Mouse (Mus musculus) liver, embryonic 11.5 days (tissue): ENCODE measurements around the gene Lyst. TPM values are rescaled to one million over a fixed set of nuclear protein-coding genes. Genes with fewer than 3 reads are reported as not detected.
A peak's percentile ranks its signal among the peaks of the same experiment; 100 is the strongest.

Experiments
- ATAC-seq: fragments of 200-750 bp; cut with Nextera tagmentation; replicated peaks from 2 replicates; pipeline ENCODE4 v1.8.0; 2017; ENCODE audit warnings: moderate number of reproducible peaks, mild to moderate bottlenecking, moderate TSS enrichment, moderate library complexity; ENCODE audit not compliant: low FRiP score
- DNase-seq: peaks from one replicate; pipeline ENCODE4 v3.0.0-alpha.2; 2017; ENCODE audit warnings: low spot score
- H3K27ac ChIP-seq: fragments of 300-500 bp; sonication (generic); 2 replicates; pipeline ENCODE4 v1.5.1; 2014; ENCODE audit warnings: mild to moderate bottlenecking, low read depth, low read length, control low read depth
- H3K27me3 ChIP-seq: fragments of 300-500 bp; sonication (generic); replicated peaks from 2 replicates; pipeline ENCODE4 v1.6.1; 2014; ENCODE audit warnings: low read length, mixed read lengths; ENCODE audit not compliant: control insufficient read depth, insufficient read depth
- H3K36me3 ChIP-seq: fragments of 300-500 bp; sonication (generic); 2 replicates; pipeline ENCODE4 v1.6.1; 2014; ENCODE audit warnings: mild to moderate bottlenecking, low read length, moderate library complexity, mixed read lengths; ENCODE audit not compliant: control insufficient read depth, insufficient read depth
- H3K4me1 ChIP-seq: fragments of 300-500 bp; sonication (generic); replicated peaks from 2 replicates; pipeline ENCODE4 v1.6.1; 2014; ENCODE audit warnings: low read length, mixed read lengths; ENCODE audit not compliant: control insufficient read depth, insufficient read depth
- H3K4me2 ChIP-seq: fragments of 300-500 bp; sonication (generic); 2 replicates; pipeline ENCODE4 v1.6.1; 2014; ENCODE audit warnings: mild to moderate bottlenecking, control low read depth, moderate library complexity
- H3K4me3 ChIP-seq: fragments of 300-500 bp; sonication (generic); 2 replicates; pipeline ENCODE4 v1.5.1; 2014; ENCODE audit warnings: low read depth, low read length, control low read depth
- H3K9ac ChIP-seq: fragments of 300-500 bp; sonication (generic); 2 replicates; pipeline ENCODE4 v1.6.1; 2014; ENCODE audit warnings: low read depth, low read length, control low read depth
- H3K9me3 ChIP-seq: fragments of 300-500 bp; sonication (generic); 2 replicates; pipeline ENCODE4 v1.6.1; 2016; ENCODE audit warnings: low read length, inconsistent platforms, mixed read lengths; ENCODE audit not compliant: control insufficient read depth
- WGBS: fragments of 180-500 bp; shearing (Covaris S2); extraction: QIAGEN DNeasy Blood & Tissue Kit; methylation state at CpG from one replicate; pipeline ENCODE4 v1.1.7; 2014; 5-methylcytosine and 5-hydroxymethylcytosine counted together
- polyA plus RNA-seq: library from polyadenylated mRNA; unstranded; fragments of >200 nt; fragmentation: Nextera tagmentation; extraction: Ambion mirVana; gene quantifications from 2 replicates; pipeline ENCODE4 v1.2.1, GENCODE M21; 2014

Gene Lyst
- polyA plus RNA-seq, 1 experiment from 2014 or later, result 1.8 TPM

- DNase-seq (no peak), ATAC-seq (peak; percentile 64)
- no peaks in the 10 kb centered on the region for H3K36me3 ChIP-seq
- no peak overlapping the region for H3K4me2 ChIP-seq
- no peaks in the 10 kb centered on the region for H3K9me3 ChIP-seq
- H3K27ac ChIP-seq, result no peak overlapping the region
- H3K27me3 ChIP-seq, result no peaks in the 10 kb centered on the region
- no peak overlapping the region for H3K9ac ChIP-seq
- H3K4me1 ChIP-seq, result peaks cover 8% of the 10 kb centered on the region; the same call in 1 of the 2 replicates
- H3K4me3 ChIP-seq, result no peak overlapping the region
Observed at GRCm38 (mm10) chr13:13569603-13570002, 20.6 kb upstream of the Lyst start.

GRCm38 (mm10) chr13:13572060-13572835 lies 17.9 kb upstream of the Lyst start:
- H3K9me3 ChIP-seq, result no peaks in the 10 kb centered on the region
- 80% methylated on average over 10 of the region's 10 CpGs for WGBS
- H3K4me2 ChIP-seq, result no peak overlapping the region
- H3K4me1 ChIP-seq, result peaks cover 8% of the 10 kb centered on the region; the same call in 1 of the 2 replicates
- no peak for ATAC-seq
- no peaks in the 10 kb centered on the region for H3K27me3 ChIP-seq
- DNase-seq, result no peak
- no peaks in the 10 kb centered on the region for H3K36me3 ChIP-seq
- H3K9ac ChIP-seq, result no peak overlapping the region
- H3K27ac ChIP-seq, result no peak overlapping the region
- H3K4me3 ChIP-seq, result no peak overlapping the region

- Histone ChIP-seq H3K27ac (no peak overlapping the region), H3K4me3 (no peak overlapping the region), H3K4me2 (no peak overlapping the region), H3K36me3 (no peaks in the 10 kb centered on the region), H3K27me3 (no peaks in the 10 kb centered on the region), H3K9ac (no peak overlapping the region), H3K4me1 (peaks cover 8% of the 10 kb centered on the region; the same call in 1 of the 2 replicates), H3K9me3 (no peaks in the 10 kb centered on the region)
- DNase-seq (no peak), ATAC-seq (no peak)
- 81% methylated on average over 2 of the region's 2 CpGs for WGBS
Observed at GRCm38 (mm10) chr13:13572941-13573340, 17.3 kb upstream of the Lyst start.

GRCm38 (mm10) chr13:13573572-13574257 lies 16.5 kb upstream of the Lyst start:
- Histone ChIP-seq H3K4me1 (peaks cover 5% of the 10 kb centered on the region; the same call in 1 of the 2 replicates), H3K36me3 (no peaks in the 10 kb centered on the region), H3K9me3 (no peaks in the 10 kb centered on the region), H3K27me3 (no peaks in the 10 kb centered on the region), H3K9ac (no peak overlapping the region), H3K4me2 (no peak overlapping the region), H3K4me3 (no peak overlapping the region), H3K27ac (no peak overlapping the region)
- WGBS, result 64% methylated on average over 5 of the region's 5 CpGs
- DNase-seq, result no peak
- ATAC-seq, result no peak

GRCm38 (mm10) chr13:13574258-13574870 lies 15.8 kb upstream of the Lyst start:
- Histone ChIP-seq H3K4me3 (no peak overlapping the region), H3K9ac (no peak overlapping the region), H3K4me1 (peaks cover 2% of the 10 kb centered on the region; the same call in 1 of the 2 replicates), H3K36me3 (no peaks in the 10 kb centered on the region), H3K27ac (no peak overlapping the region), H3K9me3 (no peaks in the 10 kb centered on the region), H3K4me2 (no peak overlapping the region), H3K27me3 (no peaks in the 10 kb centered on the region)
- DNase-seq, result no peak
- WGBS, result 86% methylated on average over 8 of the region's 8 CpGs
- no peak for ATAC-seq

GRCm38 (mm10) chr13:13575106-13575505 lies 15.1 kb upstream of the Lyst start:
- ATAC-seq, result no peak
- no peaks in the 10 kb centered on the region for H3K4me1 ChIP-seq
- no peak overlapping the region for H3K27ac ChIP-seq
- no peaks in the 10 kb centered on the region for H3K9me3 ChIP-seq
- 78% methylated on average over 8 of the region's 8 CpGs for WGBS
- H3K4me2 ChIP-seq, result no peak overlapping the region
- no peak for DNase-seq
- no peak overlapping the region for H3K4me3 ChIP-seq
- no peak overlapping the region for H3K9ac ChIP-seq
- no peaks in the 10 kb centered on the region for H3K36me3 ChIP-seq
- H3K27me3 ChIP-seq, result no peaks in the 10 kb centered on the region

- Histone ChIP-seq H3K36me3 (no peaks in the 10 kb centered on the region), H3K9me3 (no peaks in the 10 kb centered on the region), H3K4me1 (no peaks in the 10 kb centered on the region), H3K27ac (no peak overlapping the region), H3K27me3 (no peaks in the 10 kb centered on the region), H3K4me3 (no peak overlapping the region), H3K9ac (no peak overlapping the region), H3K4me2 (no peak overlapping the region)
- DNase-seq (no peak), ATAC-seq (peak; percentile 51)
- WGBS, result 53% methylated on average over 8 of the region's 8 CpGs
Observed at GRCm38 (mm10) chr13:13576469-13577205, 13.6 kb upstream of the Lyst start.

GRCm38 (mm10) chr13:13581988-13582387 lies 8.2 kb upstream of the Lyst start:
- H3K4me2 ChIP-seq, result no peak overlapping the region
- H3K9me3 ChIP-seq, result no peaks in the 10 kb centered on the region
- H3K4me3 ChIP-seq, result no peak overlapping the region
- no peaks in the 10 kb centered on the region for H3K27me3 ChIP-seq
- no peaks in the 10 kb centered on the region for H3K36me3 ChIP-seq
- no peaks in the 10 kb centered on the region for H3K4me1 ChIP-seq
- H3K27ac ChIP-seq, result no peak overlapping the region
- H3K9ac ChIP-seq, result no peak overlapping the region
- 68% methylated on average over 4 of the region's 4 CpGs for WGBS
- ATAC-seq (no peak), DNase-seq (no peak)
